Mouse (Mus musculus) midbrain, embryonic 10.5 days (tissue): ENCODE measurements around the gene Hist1h2ae. TPM values are rescaled to one million over a fixed set of nuclear protein-coding genes. Genes with fewer than 3 reads are reported as not detected.

ENCODE experiments used
- DNase-seq: peaks from one replicate; pipeline ENCODE4 v3.0.0-alpha.2; 2017; ENCODE audit warnings: low spot score
- H3K27ac ChIP-seq: fragments of 300-500 bp; sonication (generic); replicated peaks from 2 replicates; pipeline ENCODE4 v1.5.1; 2016; ENCODE audit warnings: mild to moderate bottlenecking
- H3K27me3 ChIP-seq: fragments of 300-500 bp; sonication (generic); 2 replicates; pipeline ENCODE4 v1.6.1; 2016; ENCODE audit warnings: low read depth, mild to moderate bottlenecking; ENCODE audit not compliant: poor library complexity, severe bottlenecking
- H3K36me3 ChIP-seq: fragments of 300-500 bp; sonication (generic); 2 replicates; pipeline ENCODE4 v1.6.1; 2016; ENCODE audit warnings: mild to moderate bottlenecking, moderate library complexity
- H3K4me1 ChIP-seq: fragments of 300-500 bp; sonication (generic); 2 replicates; pipeline ENCODE4 v1.6.1; 2016
- H3K4me3 ChIP-seq: fragments of 300-500 bp; sonication (generic); 2 replicates; pipeline ENCODE4 v1.5.1; 2016; ENCODE audit warnings: mild to moderate bottlenecking, moderate library complexity
- H3K9me3 ChIP-seq: fragments of 300-500 bp; sonication (generic); replicated peaks from 2 replicates; pipeline ENCODE4 v1.6.1; 2016; ENCODE audit warnings: mild to moderate bottlenecking
- WGBS: fragments of 180-500 bp; shearing (Covaris S2); methylation state at CpG from one replicate; pipeline ENCODE4 v1.1.7; 2016; 5-methylcytosine and 5-hydroxymethylcytosine counted together
- polyA plus RNA-seq: library from polyadenylated mRNA; unstranded; fragments of >200 nt; fragmentation: Nextera tagmentation; extraction: Ambion mirVana; gene quantifications from 2 replicates; pipeline ENCODE4 v1.2.1, GENCODE M21; 2016

Gene Hist1h2ae
- 85.6 and 104 TPM in 2 replicates for polyA plus RNA-seq

DNA sequence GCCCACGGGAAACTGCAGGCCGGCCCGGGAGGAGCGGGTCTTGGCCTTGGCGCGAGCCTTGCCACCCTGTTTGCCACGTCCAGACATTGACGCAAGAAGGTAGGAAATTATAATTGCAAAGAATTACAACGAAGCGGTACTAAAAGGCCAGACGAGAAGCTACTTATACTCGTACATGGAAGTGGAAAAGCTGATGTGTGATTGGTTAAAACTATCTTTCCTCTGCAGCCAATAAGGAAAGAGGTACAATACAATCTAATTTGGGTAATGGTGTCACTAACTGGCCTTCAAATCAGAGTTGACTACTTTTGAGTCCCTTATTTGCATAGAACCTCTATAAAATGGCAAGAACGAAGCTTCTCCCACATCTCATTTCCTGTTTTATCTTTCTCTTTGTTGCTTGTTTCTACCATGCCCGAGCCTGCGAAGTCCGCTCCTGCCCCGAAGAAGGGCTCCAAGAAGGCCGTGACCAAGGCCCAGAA lies at the start of gene Hist1h2ae, which contains the start of gene Hist1h2bg:
Gene Hist1h2ae (minus strand): TSS at position 199 of the 482 bp plus-strand sequence.
Gene Hist1h2bg (plus strand): TSS at position 375 of the 482 bp plus-strand sequence.
- WGBS, result under 1% methylated on average over 18 of the region's 18 CpGs
- Histone ChIP-seq H3K4me3 (peak within 1 kb of the TSS; percentile 57), H3K36me3 (no peaks in the 10 kb centered on the region), H3K4me1 (peaks cover 31% of the 10 kb centered on the region), H3K9me3 (no peaks in the 10 kb centered on the region), H3K27ac (peak within 1 kb of the TSS; percentile 97), H3K27me3 (no peaks in the 10 kb centered on the region)
- peak; percentile 75 for DNase-seq

DNA sequence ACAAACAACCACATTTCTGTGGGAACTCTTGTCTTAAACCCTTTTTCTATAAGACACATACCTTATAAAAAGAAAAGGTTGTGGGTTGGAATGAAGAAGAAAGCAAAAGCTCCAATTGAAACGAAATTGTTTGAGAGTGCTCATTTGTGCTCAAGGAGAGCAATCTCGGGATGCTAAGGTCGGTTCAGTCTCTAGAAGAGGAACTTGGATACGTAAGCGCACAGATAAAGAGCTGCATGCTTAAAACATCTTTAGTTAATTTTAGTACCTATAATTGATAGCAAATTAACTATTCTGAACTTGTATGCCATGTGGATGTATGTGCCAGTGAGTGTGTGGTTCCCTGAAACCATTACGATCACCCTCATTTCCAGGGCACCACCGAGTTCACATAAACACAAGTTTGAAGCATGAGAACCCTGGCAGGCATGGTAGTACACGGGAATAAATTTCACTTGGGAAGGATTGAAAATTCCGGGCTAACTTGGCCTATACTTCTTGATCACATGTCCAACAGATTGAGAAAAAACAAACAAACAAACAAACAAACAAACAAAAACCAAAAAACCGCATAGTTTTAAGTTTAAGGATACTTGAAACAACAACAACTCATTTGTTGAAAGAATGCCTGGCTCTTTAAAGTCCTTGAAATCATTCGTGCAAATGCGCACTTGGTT lies 49.2 kb upstream of the Hist1h2ae start:
- no peaks in the 10 kb centered on the region for H3K9me3 ChIP-seq
- peak overlapping the region; percentile 96 for H3K27ac ChIP-seq
- no peaks in the 10 kb centered on the region for H3K36me3 ChIP-seq
- peak overlapping the region; percentile 70 for H3K4me3 ChIP-seq
- peaks cover 20% of the 10 kb centered on the region for H3K4me1 ChIP-seq
- DNase-seq, result peak; percentile 16
- WGBS, result 59% methylated on average over 12 of the region's 12 CpGs
- H3K27me3 ChIP-seq, result peaks cover 6% of the 10 kb centered on the region

DNA sequence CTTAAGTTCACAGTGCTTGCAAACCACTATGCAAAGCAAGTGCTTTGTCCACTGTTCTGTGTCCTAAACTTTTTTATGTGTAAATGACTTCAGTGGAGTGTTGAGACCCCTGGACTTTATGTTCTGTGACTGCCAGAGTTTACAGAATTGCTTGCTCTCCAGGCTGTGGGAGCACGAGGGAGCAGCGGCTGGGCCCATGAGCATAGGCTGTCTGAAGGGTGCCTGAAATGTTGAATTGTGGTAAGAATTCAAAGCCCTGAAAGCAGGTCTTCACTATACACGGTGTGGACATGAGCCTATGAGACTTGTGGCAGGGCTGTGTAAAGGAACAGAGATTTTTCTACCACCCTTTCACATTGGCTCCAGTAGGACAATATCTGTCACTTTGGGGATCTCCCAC lies 40.6 kb upstream of the Hist1h2ae start:
- DNase-seq, result no peak
- no peaks in the 10 kb centered on the region for H3K9me3 ChIP-seq

GRCm38 (mm10) chr13:23610393-23610792 lies 39.4 kb upstream of the Hist1h2ae start:
- Histone ChIP-seq H3K27ac (no peak overlapping the region), H3K4me1 (no peaks in the 10 kb centered on the region), H3K9me3 (no peaks in the 10 kb centered on the region), H3K36me3 (no peaks in the 10 kb centered on the region), H3K27me3 (no peaks in the 10 kb centered on the region), H3K4me3 (no peak overlapping the region)
- 72% methylated on average over 2 of the region's 2 CpGs for WGBS
- DNase-seq, result no peak

More for the DNA sequence above, 40.6 kb upstream of the Hist1h2ae start:
- Histone ChIP-seq H3K4me3 (no peak overlapping the region), H3K4me1 (no peaks in the 10 kb centered on the region), H3K27me3 (no peaks in the 10 kb centered on the region), H3K36me3 (no peaks in the 10 kb centered on the region), H3K27ac (no peak overlapping the region)
- WGBS, result 89% methylated on average over 3 of the region's 3 CpGs

DNA sequence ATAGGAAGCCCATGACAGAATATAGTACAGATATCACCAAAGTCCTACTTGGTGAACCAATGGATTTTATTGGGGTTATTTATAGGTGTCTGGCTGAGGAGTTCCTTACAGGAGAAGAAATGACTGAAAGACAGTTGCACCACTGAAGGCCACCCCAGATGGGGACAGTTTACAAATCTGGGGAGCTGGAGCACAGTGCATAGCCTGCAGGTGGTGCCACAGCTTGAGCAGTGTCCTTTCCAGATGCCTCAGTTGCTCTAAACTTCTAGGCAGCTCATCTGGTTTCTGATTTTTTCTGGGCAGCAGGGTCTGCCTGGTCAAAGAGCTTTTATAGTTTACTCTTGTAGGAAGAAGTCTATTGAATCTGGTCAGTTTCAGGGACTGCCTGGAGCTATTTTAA lies 38.8 kb upstream of the Hist1h2ae start:
- no peaks in the 10 kb centered on the region for H3K9me3 ChIP-seq

GRCm38 (mm10) chr13:23609209-23609608 lies 38.2 kb upstream of the Hist1h2ae start:
- no peak for DNase-seq
- no peaks in the 10 kb centered on the region for H3K9me3 ChIP-seq
- no peaks in the 10 kb centered on the region for H3K36me3 ChIP-seq
- no peak overlapping the region for H3K27ac ChIP-seq
- no peaks in the 10 kb centered on the region for H3K27me3 ChIP-seq
- no peak overlapping the region for H3K4me3 ChIP-seq
- no peaks in the 10 kb centered on the region for H3K4me1 ChIP-seq
- 89% methylated on average over 4 of the region's 4 CpGs for WGBS

More for the DNA sequence above, 38.8 kb upstream of the Hist1h2ae start:
- no peak overlapping the region for H3K27ac ChIP-seq
- no peaks in the 10 kb centered on the region for H3K4me1 ChIP-seq
- no peaks in the 10 kb centered on the region for H3K36me3 ChIP-seq
- no peak for DNase-seq
- no peaks in the 10 kb centered on the region for H3K27me3 ChIP-seq
- H3K4me3 ChIP-seq, result no peak overlapping the region

GRCm38 (mm10) chr13:23605052-23605451 lies 34.0 kb upstream of the Hist1h2ae start:
- Histone ChIP-seq H3K36me3 (no peaks in the 10 kb centered on the region), H3K4me1 (no peaks in the 10 kb centered on the region), H3K27ac (no peak overlapping the region), H3K4me3 (no peak overlapping the region), H3K27me3 (no peaks in the 10 kb centered on the region), H3K9me3 (no peaks in the 10 kb centered on the region)
- no peak for DNase-seq
- 87% methylated on average over 3 of the region's 3 CpGs for WGBS

GRCm38 (mm10) chr13:23604452-23604851 lies 33.4 kb upstream of the Hist1h2ae start:
- Histone ChIP-seq H3K27me3 (no peaks in the 10 kb centered on the region), H3K4me3 (no peak overlapping the region), H3K27ac (no peak overlapping the region), H3K4me1 (no peaks in the 10 kb centered on the region), H3K36me3 (no peaks in the 10 kb centered on the region), H3K9me3 (no peaks in the 10 kb centered on the region)
- WGBS, result 96% methylated on average over 3 of the region's 3 CpGs
- no peak for DNase-seq

DNA sequence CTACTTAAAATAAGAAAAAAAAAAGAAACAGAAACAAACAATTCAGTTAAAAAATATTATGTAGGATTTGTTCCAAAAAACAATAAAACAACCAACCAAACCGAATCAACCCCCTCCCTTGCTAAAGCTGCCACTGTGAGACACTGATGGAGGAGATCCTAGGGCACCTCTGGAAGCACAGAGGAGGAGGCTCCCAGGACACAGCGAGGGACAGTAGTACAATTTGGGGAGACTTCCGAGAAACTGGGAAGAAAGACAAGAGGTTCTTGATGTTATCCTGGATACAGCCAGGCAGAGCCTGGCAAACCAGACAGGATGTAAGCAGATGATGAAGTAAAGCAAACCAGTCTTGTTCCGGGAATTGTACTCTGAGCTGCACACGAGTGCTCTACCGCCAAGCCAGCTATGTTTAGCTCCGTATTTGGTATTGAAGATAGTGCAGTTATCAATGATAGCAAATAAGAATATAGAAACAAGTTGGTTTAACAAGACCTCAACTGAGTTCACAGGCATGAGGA lies 32.2 kb upstream of the Hist1h2ae start:
- Histone ChIP-seq H3K27ac (no peak overlapping the region), H3K4me1 (no peaks in the 10 kb centered on the region), H3K9me3 (no peaks in the 10 kb centered on the region), H3K36me3 (no peaks in the 10 kb centered on the region), H3K27me3 (no peaks in the 10 kb centered on the region), H3K4me3 (no peak overlapping the region)
- no peak for DNase-seq
- 89% methylated on average over 7 of the region's 7 CpGs for WGBS

DNA sequence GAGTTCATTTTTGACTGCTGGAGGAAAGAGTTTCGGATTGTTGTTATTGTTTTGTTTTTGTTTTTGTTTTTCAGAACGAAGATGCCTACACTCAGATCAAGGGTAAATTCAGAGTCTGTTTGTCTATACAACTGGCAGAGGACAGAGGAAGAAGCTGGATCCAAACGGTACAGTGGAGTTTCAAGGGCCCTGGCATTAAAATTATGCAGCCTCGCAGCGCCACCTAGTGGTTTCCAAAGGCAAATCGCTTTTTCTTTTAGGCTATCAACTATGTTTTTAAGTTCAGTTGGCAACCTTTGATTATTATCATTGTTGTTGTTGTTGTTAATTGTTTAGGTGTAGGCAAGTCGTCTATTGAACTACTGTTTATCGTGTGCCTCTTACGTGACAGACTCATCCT lies 26.9 kb upstream of the Hist1h2ae start:
- no peak overlapping the region for H3K27ac ChIP-seq
- WGBS, result 9% methylated on average over 9 of the region's 9 CpGs
- DNase-seq, result peak; percentile 74
- no peaks in the 10 kb centered on the region for H3K4me1 ChIP-seq
- no peak overlapping the region for H3K4me3 ChIP-seq
- no peaks in the 10 kb centered on the region for H3K36me3 ChIP-seq
- no peaks in the 10 kb centered on the region for H3K9me3 ChIP-seq
- no peaks in the 10 kb centered on the region for H3K27me3 ChIP-seq

DNA sequence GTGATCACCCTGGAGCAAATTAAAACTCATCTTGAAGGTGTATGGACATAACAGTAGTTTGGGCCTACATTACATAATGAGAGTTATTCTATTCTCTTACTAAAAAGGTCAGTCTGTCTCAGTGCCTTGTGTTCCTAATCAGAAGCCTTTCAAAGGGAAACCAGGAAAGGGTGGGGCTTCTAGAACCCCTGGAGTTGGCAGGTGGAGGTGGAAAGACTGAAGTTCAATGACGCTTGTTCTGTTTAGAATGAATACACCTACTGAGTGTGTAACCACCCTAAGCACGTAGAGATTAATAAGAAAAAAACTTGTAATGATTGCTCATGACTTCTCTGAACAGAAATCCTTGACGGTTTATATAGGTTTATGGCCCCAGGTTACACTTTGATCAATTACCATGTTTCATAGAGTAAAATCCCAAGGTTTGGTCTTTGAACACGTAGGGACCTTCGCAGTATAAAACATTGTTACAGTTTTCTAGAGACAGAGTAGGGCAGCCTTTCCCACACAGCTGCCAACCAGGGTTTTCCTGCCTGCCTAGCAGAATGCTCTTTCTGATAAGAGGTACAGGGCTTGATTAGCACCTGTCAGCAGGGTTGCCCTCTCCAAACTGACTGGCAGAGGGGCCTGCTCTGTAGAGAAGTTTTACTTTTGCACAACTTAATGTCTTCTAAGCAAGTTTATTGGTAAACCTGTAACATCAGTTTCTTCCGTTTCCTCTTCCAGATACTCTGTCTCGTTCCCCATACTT lies 24.8 kb upstream of the Hist1h2ae start:
- Histone ChIP-seq H3K4me3 (no peak overlapping the region), H3K36me3 (no peaks in the 10 kb centered on the region), H3K4me1 (no peaks in the 10 kb centered on the region), H3K27ac (no peak overlapping the region), H3K27me3 (no peaks in the 10 kb centered on the region), H3K9me3 (no peaks in the 10 kb centered on the region; the same call in 1 of the 2 replicates)
- DNase-seq, result no peak
- WGBS, result 89% methylated on average over 7 of the region's 7 CpGs

- WGBS, result 78% methylated on average over 2 of the region's 2 CpGs
- Histone ChIP-seq H3K4me1 (no peaks in the 10 kb centered on the region), H3K9me3 (no peaks in the 10 kb centered on the region; the same call in 1 of the 2 replicates), H3K27me3 (no peaks in the 10 kb centered on the region), H3K27ac (no peak overlapping the region), H3K36me3 (no peaks in the 10 kb centered on the region), H3K4me3 (no peak overlapping the region)
- DNase-seq, result no peak
Observed at GRCm38 (mm10) chr13:23595185-23595584, 24.2 kb upstream of the Hist1h2ae start.
